Mouse (Mus musculus) lung, embryonic 14.5 days (tissue): Measurements from ENCODE around the gene Kcnma1. TPM values are rescaled to one million over a fixed set of nuclear protein-coding genes. Genes with fewer than 3 reads are reported as not detected.

Experiments used
- ATAC-seq: fragments of 200-750 bp; cut with Nextera tagmentation; 2 replicates; pipeline ENCODE4 v1.8.0; 2017; ENCODE audit warnings: mild to moderate bottlenecking, moderate TSS enrichment, moderate library complexity; ENCODE audit not compliant: insufficient read depth
- DNase-seq: peaks from one replicate; pipeline ENCODE4 v3.0.0-alpha.2; 2015
- H3K27ac ChIP-seq: fragments of 300-500 bp; sonication (generic); 2 replicates; pipeline ENCODE4 v1.5.1; 2014; ENCODE audit warnings: low read depth, mild to moderate bottlenecking, moderate library complexity
- H3K27me3 ChIP-seq: fragments of 300-500 bp; sonication (generic); 2 replicates; pipeline ENCODE4 v1.6.1; 2014; ENCODE audit warnings: low read length, control low read depth; ENCODE audit not compliant: insufficient read depth
- H3K36me3 ChIP-seq: fragments of 300-500 bp; sonication (generic); 2 replicates; pipeline ENCODE4 v1.6.1; 2014; ENCODE audit warnings: control low read depth; ENCODE audit not compliant: insufficient read depth
- H3K4me1 ChIP-seq: fragments of 300-500 bp; sonication (generic); 2 replicates; pipeline ENCODE4 v1.6.1; 2014; ENCODE audit warnings: antibody characterized with exemption, control low read depth; ENCODE audit not compliant: insufficient read depth
- H3K4me2 ChIP-seq: fragments of 300-500 bp; sonication (generic); 2 replicates; pipeline ENCODE4 v1.6.1; 2014; ENCODE audit warnings: mild to moderate bottlenecking
- H3K4me3 ChIP-seq: fragments of 300-500 bp; sonication (generic); 2 replicates; pipeline ENCODE4 v1.5.1; 2014; ENCODE audit warnings: low read depth, low read length
- H3K9ac ChIP-seq: fragments of 300-500 bp; sonication (generic); 2 replicates; pipeline ENCODE4 v1.6.1; 2014
- H3K9me3 ChIP-seq: fragments of 300-500 bp; sonication (generic); 2 replicates; pipeline ENCODE4 v1.6.1; 2016; ENCODE audit warnings: low read depth, low read length, control low read depth
- CTCF ChIP-seq: IDR thresholded peaks from 2 replicates; pipeline ENCODE4 v1.5.1; 2016; ENCODE audit warnings: antibody characterized with exemption, low read depth
- WGBS: fragments of 180-500 bp; shearing (Covaris S2); extraction: QIAGEN DNeasy Blood & Tissue Kit; methylation state at CpG from one replicate; pipeline ENCODE4 v1.1.7; 2014; 5-methylcytosine and 5-hydroxymethylcytosine counted together
- polyA plus RNA-seq: library from polyadenylated mRNA; unstranded; fragments of >200 nt; fragmentation: Nextera tagmentation; extraction: Ambion mirVana; gene quantifications from 2 replicates; pipeline ENCODE4 v1.2.1, GENCODE M21; 2014

The Kcnma1 gene
- polyA plus RNA-seq, 1 experiment from 2014 or later, result 1.5 TPM

GRCm38 (mm10) chr14:23533346-23533745, 480.9 kb downstream of the Kcnma1 start:
- DNase-seq (no peak), ATAC-seq (no peak)
- H3K4me2 ChIP-seq, result no peak overlapping the region
- no peak overlapping the region for H3K9ac ChIP-seq
- no peak overlapping the region for H3K4me3 ChIP-seq
- no peaks in the 10 kb centered on the region for H3K36me3 ChIP-seq
- 91% methylated on average over 3 of the region's 3 CpGs for WGBS
- H3K27me3 ChIP-seq, result no peaks in the 10 kb centered on the region
- H3K9me3 ChIP-seq, result no peaks in the 10 kb centered on the region; the same call in 1 of the 2 replicates
- H3K27ac ChIP-seq, result no peak overlapping the region
- H3K4me1 ChIP-seq, result peaks cover 9% of the 10 kb centered on the region
- TF ChIP-seq CTCF, result no peak

GRCm38 (mm10) chr14:23531735-23532525, 482.4 kb downstream of the Kcnma1 start:
- 44% methylated on average over 8 of the region's 8 CpGs for WGBS
- Histone ChIP-seq H3K9ac (no peak overlapping the region), H3K27me3 (no peaks in the 10 kb centered on the region), H3K4me1 (peaks cover 9% of the 10 kb centered on the region), H3K27ac (0 out of 2 replicates have a peak overlapping the region, but pooled peaks have one; percentile 3), H3K9me3 (no peaks in the 10 kb centered on the region; the same call in 1 of the 2 replicates), H3K36me3 (no peaks in the 10 kb centered on the region), H3K4me2 (no peak overlapping the region), H3K4me3 (no peak overlapping the region)
- TF ChIP-seq CTCF, result no peak
- 0 out of 2 replicates have a peak, but pooled peaks have one; percentile 33 for ATAC-seq
- peak; percentile 66 for DNase-seq

DNA sequence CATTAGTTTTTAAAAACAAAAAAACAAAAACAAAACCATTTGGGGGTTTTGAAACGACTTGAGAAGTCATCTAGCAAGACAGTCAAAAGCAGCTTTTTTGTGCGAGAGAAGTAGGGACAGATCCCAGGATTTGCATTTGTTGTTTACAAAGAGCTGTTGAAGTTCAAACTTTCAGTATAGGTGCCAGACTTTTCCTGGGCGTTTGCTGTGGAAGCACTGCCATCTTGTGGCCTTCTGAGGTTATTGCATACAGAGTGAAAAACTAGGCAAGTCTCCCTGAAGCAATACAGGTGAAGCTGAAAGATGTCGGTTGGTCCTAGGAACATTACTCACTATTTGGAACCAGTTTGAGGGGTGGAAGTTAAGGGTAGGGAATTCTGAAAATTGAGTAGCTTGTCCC, 484.6 kb downstream of the Kcnma1 start:
- Histone ChIP-seq H3K4me1 (peaks cover 9% of the 10 kb centered on the region), H3K9ac (no peak overlapping the region), H3K9me3 (no peaks in the 10 kb centered on the region; the same call in 1 of the 2 replicates), H3K4me3 (no peak overlapping the region), H3K27ac (no peak overlapping the region), H3K36me3 (no peaks in the 10 kb centered on the region), H3K27me3 (no peaks in the 10 kb centered on the region), H3K4me2 (no peak overlapping the region)
- TF ChIP-seq CTCF, result peak; percentile 92
- DNase-seq (peak; percentile 89), ATAC-seq (peak; percentile 44)
- 3% methylated on average over 4 of the region's 4 CpGs for WGBS

- Histone ChIP-seq H3K4me2 (no peak overlapping the region), H3K27me3 (no peaks in the 10 kb centered on the region), H3K9ac (no peak overlapping the region), H3K36me3 (no peaks in the 10 kb centered on the region), H3K4me3 (no peak overlapping the region), H3K27ac (peak overlapping the region; percentile 66), H3K9me3 (no peaks in the 10 kb centered on the region; the same call in 1 of the 2 replicates), H3K4me1 (peaks cover 9% of the 10 kb centered on the region)
- TF ChIP-seq CTCF, result peak; percentile 53
- DNase-seq (peak; percentile 67), ATAC-seq (no peak)
- 19% methylated on average over 1 of the region's 1 CpGs for WGBS
These were observed 485.1 kb downstream of the Kcnma1 start for GRCm38 (mm10) chr14:23529229-23529628.

DNA sequence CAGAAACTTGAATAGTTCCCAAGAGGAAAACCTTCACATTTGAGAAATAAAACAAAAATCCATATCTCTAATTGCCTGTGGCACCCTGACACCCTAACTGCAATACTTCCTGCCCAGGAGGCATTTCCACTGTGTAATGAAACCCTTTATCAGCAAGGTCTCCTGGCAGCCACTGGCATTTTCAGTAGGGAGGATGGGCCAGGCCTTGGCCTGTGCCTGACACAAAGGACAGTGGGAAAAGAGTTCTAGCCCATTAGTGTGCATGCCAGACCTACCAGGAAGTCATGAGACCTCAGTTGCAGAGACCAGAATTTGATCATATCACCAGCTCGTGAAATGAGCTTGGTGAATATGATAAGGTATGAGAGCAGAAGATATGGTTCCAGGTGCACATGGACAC, 488.4 kb downstream of the Kcnma1 start:
- ATAC-seq (no peak), DNase-seq (no peak)
- peaks cover 7% of the 10 kb centered on the region; the same call in 1 of the 2 replicates for H3K4me1 ChIP-seq
- no peak overlapping the region for H3K9ac ChIP-seq
- TF ChIP-seq CTCF, result no peak
- 81% methylated on average over 1 of the region's 1 CpGs for WGBS
- no peaks in the 10 kb centered on the region for H3K36me3 ChIP-seq
- H3K4me3 ChIP-seq, result no peak overlapping the region
- H3K27ac ChIP-seq, result no peak overlapping the region
- no peaks in the 10 kb centered on the region for H3K9me3 ChIP-seq
- no peaks in the 10 kb centered on the region for H3K27me3 ChIP-seq
- no peak overlapping the region for H3K4me2 ChIP-seq

- TF ChIP-seq CTCF, result no peak
- H3K4me1 ChIP-seq, result peaks cover 7% of the 10 kb centered on the region; the same call in 1 of the 2 replicates
- no peak overlapping the region for H3K4me3 ChIP-seq
- peak overlapping the region; percentile 78 for H3K27ac ChIP-seq
- peak; percentile 76 for ATAC-seq
- H3K4me2 ChIP-seq, result no peak overlapping the region
- no peaks in the 10 kb centered on the region for H3K27me3 ChIP-seq
- peak; percentile 86 for DNase-seq
- 34% methylated on average over 6 of the region's 6 CpGs for WGBS
- H3K9me3 ChIP-seq, result no peaks in the 10 kb centered on the region
- H3K9ac ChIP-seq, result no peak overlapping the region
- no peaks in the 10 kb centered on the region for H3K36me3 ChIP-seq
These were observed 490.3 kb downstream of the Kcnma1 start for GRCm38 (mm10) chr14:23523825-23524491.

GRCm38 (mm10) chr14:23522606-23523159, 491.6 kb downstream of the Kcnma1 start:
- Histone ChIP-seq H3K4me1 (peaks cover 4% of the 10 kb centered on the region; the same call in 1 of the 2 replicates), H3K9ac (no peak overlapping the region), H3K4me3 (no peak overlapping the region), H3K27ac (peak overlapping the region; percentile 78), H3K36me3 (no peaks in the 10 kb centered on the region), H3K4me2 (no peak overlapping the region), H3K27me3 (no peaks in the 10 kb centered on the region), H3K9me3 (no peaks in the 10 kb centered on the region)
- TF ChIP-seq CTCF, result no peak
- ATAC-seq (no peak), DNase-seq (peak; percentile 73)
- 62% methylated on average over 4 of the region's 4 CpGs for WGBS
